Mouse (Mus musculus) brain, embryonic 14.5 days (tissue): ENCODE results near the gene Nlgn2.

Experiments used
- CTCF ChIP-seq: fragments of 200-500 bp; IDR thresholded peaks from 2 replicates; pipeline ENCODE4 v1.5.1; 2012; ENCODE audit warnings: inconsistent platforms, mild to moderate bottlenecking, moderate library complexity, borderline replicate concordance; ENCODE audit not compliant: insufficient read depth, insufficient read length; ENCODE audit errors: extremely low read depth
- POLR2A ChIP-seq: fragments of 200-500 bp; IDR thresholded peaks from 2 replicates; pipeline ENCODE4 v1.6.1; 2012; ENCODE audit warnings: mild to moderate bottlenecking, inconsistent platforms, borderline replicate concordance; ENCODE audit not compliant: poor library complexity, insufficient read depth, insufficient read length, severe bottlenecking; ENCODE audit errors: extremely low read depth

DNA sequence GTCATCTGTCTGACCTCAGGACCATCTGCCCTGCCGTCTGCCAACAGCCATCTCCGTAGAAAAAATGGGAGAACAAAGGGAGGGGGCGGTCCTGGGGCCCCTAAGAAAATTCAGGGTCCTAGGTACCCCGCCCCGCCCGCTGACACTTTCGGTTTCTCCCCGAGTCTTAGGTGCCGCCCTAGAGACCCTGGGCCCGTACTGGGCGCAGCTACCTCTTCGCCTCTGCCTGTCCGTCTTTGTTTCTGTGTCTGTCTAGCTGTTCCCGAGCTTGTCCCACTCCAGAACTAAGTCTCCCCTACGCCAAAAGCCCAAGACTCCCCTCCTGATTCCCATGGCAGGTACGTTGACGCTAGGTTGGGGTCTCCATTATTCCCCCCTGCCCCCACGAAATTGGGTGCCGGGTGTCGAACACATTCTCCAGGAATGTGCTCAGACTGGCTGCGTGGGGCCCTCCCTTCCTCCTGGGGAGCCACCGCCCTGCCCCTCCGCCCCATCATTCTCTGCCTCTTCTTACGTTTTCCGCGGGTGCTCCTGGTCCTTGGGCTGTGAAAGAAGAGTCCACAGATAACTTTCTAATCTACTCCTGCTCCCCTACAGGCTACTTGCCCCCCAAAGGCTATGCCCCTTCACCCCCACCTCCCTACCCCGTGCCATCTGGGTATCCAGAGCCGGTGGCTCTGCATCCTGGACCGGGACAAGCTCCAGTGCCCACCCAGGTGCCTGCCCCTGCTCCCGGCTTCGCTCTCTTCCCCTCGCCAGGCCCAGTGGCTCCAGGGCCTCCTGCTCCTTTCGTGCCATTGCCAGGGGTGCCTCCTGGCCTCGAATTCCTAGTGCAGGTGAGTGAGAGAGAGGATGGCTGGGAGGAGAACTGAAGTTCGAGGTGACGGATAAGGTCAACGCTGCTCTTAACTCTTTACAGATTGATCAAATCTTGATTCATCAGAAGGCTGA lies 9.4 kb upstream of the Nlgn2 start:
- TF ChIP-seq CTCF, result no peak
- TF ChIP-seq POLR2A, result no peak
